Mouse (Mus musculus) regulatory T cell (primary cell): ENCODE results near the gene Gm28539.
"Not testable (repeated sequence)": the region's sequence is repeated elsewhere in the genome, so short reads cannot be mapped to it uniquely, and the experiment has no call there.

Experiments used
- in situ Hi-C: fragments of 300-600 bp; cut with MboI, MseI; formaldehyde crosslinking; loops from one replicate; pipeline ENCODE4 v1.15.1; 2025; ENCODE audit warnings: high pct_unique_total_duplicates

Gene Gm28539

DNA sequence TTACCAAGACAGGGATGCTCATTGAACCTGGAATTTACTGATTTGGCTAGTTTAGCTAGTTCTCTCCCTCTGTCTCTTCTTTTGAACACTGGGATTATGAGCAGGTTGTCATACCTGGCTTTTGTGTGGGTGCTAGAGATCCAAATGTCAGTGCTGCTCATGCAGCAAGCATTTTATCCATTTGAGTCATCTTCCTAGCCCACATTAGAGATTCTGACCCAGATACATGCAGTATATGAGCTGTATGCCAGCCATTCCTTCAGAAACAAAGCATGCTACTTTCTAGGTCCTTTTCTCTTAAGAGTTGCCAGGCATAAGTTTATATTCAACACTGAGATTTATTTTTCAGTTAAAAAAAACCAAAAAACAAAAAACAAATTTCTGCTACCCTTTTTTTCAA is 116.4 kb downstream of the Gm28539 start:
- in situ Hi-C loops, result loop anchor here (10.0 kb wide), 1 partner anchor 1332 kb away; no protein-coding TSS in a partner anchor

DNA sequence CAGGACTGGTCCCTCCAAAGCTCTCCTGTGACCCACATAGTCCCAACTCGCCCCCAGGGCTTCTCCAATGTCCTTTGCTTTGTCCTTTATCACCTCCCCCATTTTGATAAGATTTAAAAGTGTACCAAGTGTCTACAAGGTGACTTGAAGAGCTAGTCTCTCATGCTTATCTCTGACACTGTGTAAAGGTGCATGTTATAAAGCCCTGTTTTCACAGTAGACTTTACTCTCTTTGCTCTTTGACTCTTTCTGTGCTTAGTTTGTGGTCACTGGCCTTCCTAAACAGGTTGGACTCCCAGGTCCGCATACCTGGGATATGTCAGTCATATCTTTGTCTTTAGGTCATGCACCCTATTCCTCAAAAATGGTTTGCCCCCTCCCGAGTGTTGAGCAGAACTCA is 118.7 kb downstream of the Gm28539 start:
- in situ Hi-C loops, result loop anchor here (10.0 kb wide), 1 partner anchor 1330 kb away; no protein-coding TSS in a partner anchor

DNA sequence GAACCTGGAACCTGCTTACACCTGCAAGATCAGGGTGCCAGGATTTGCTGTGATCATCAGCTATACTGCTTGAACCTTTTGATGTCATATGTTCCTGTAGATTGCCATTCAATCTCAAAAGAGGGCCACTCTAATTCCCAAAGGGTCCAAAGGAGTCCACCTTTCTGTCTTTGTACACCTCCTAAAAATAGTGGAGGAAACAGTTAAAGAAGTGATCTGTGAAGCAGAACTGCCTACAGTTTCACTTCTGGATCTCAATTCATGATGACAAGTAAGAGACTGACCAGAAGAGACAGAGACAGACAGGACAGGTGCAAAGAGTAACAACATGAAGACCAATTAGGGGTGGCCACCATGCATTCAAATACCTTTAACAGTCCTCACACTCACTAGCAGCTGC is 127.1 kb downstream of the Gm28539 start:
- in situ Hi-C loops, result no loop called here

DNA sequence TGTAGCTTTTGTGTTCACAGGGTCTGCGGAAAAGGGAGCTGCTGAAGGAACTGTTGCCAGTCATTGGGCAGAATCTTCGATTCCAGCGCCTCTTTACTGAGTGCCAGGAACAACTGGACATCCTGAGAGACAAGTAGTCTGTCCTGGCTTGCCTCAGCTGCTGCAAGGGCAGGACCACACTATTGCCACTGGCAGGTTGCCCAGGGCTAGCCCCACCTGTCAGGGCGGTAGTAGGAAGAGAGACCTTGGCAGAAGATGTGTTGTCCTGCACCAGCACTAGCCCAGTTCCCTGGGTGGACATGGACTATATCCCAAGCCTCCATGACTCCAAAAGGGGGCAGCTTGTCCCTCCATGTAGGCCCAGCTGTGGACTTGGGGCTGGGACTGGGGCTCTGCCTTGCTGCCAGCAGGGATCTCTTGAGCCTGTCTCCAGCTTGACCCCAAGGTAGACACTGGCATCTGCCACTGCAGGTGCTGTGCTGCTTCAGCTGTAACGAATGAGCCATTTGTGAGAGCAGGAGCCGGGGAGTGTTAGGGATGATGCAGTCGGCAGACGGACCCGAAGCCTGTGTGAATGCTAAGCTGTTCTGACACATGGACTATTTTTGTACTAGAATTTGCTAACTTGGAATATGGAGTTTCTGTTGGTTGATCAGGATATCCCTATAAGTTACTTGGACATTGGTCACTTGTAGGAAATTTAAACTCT is 133.2 kb downstream of the Gm28539 start:
- in situ Hi-C loops, result no loop called here

DNA sequence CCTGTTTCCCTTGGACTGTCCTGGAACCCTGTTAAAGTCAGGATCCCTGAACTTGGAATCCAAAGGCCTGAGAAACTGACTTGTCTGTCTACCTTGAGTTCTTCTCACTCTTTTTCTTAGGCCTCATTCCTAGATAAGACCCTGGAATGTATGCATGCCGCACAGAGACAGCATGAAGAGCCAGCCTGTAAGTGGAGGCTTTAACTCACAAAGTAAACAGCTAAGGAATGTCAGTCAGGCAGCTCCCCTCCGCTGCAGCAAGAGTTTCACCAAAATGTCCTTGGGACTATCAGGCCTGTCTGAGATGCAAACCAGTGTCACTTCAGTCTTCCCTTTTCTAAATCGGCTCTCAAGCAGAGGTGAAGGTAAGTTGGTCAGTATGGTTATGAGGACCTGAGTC is 134.5 kb downstream of the Gm28539 start:
- in situ Hi-C loops, result no loop called here

DNA sequence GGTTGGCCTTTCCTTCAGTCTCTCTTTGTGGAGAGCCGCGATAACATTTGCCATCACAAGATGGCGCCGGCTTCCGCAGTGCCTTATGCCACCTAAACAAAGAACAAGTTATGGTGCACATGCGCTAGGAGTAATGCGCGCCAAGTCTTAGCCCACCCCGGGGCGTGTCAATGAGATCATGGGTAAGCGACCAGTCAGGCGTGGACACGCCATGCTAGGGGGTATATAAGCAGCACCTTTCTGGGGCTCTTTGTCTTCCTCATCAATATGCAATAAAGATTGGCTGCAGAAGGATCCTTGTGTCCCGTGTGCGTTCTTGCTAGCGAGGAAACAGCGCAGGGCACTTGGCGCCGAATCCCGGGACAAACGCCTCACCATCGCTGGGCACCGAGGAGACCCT is 139.3 kb downstream of the Gm28539 start:
- in situ Hi-C loops, result not testable (repeated sequence)

DNA sequence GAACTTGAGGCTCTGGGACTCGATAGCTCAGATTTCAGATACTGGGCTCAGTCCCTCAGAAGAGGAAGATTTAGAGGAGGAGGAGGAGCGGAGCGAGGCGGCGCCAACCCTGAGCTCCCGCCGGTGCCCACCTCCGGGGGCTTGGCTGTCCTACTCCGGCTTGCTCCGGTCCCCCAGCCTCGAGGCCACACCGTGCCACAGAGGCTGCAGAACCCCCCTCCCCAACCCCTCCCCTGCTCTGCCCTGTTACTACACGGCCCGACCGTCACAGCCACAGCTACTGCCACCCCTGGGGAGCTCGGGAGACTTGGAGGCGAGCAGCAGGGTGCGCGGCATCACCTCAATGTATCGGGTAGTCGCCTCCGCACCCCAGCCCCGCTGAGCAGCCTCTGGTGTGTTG is 139.9 kb downstream of the Gm28539 start:
- in situ Hi-C loops, result no loop called here

DNA sequence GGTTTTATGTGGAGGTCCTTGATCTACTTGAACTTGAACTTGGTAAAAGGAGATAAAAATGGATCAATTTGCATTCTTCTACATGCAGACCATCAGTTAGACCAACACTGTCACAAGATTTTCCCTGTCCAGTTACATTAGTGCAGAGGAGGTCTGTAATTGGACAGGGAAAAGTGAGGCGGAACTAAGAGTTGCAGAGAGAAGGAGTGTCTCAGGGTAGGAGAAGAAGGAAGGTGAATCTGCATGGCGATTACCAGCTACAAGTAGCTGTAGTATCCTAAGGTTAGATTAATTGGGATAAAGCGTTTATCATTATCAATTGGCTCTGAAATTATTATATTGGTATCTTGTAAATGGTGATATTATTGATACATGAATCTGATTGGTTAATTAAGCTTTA is 150.0 kb downstream of the Gm28539 start:
- in situ Hi-C loops, result no loop called here

DNA sequence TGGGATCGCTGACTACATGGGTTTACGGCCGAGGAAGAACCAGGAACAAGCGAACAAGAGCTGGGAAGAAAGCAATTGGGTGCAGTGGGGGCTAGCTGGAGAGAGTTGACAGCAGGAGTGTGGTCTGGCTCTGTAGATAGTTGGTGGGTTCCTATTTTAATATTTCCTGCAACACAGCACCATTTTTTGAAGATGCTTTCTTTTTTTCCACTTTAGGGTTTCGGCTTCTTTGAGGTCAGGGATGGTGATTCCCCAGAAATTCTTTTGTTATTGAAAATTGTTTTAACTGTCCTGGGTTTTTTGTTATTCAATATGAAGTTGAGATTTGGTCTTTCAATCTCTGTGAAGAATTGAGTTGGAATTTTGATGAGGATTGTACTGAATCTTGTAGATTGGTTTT is 150.5 kb downstream of the Gm28539 start:
- in situ Hi-C loops, result no loop called here

DNA sequence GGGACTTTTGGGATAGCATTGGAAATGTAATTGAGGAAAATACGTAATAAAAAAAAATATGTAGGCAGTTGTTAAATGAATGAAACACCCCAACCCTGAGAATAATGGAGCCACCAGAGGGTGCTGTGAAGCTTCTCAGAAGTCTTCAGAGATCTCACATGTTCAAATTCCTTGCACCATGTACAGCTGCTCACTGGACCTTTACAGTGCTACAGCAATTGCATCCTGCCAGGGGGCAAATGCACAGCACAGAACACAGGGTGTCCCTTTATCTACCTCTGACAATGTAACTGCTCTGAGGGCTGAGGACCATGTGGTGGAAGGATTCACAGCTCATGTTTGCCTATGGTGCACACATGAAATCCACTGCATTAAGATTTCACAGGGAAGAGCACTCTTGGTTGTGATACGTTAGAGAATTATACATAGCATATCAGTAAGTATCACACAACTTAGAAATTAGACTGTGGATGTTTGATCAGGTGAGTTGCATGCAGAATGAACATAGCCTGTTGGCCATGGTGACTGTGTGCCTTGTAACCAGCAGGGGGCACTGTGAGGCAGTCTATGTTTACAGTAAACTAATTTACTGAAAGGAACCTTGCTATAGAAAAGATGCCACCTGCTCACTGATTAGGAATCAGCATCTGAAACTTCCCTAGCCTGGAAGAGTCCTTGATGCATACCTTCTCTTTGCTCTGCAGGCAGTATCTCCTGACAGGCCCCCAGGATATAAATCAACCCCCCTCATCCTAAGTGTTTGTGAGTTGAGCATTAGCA is 166.4 kb downstream of the Gm28539 start:
- in situ Hi-C loops, result not testable (repeated sequence)

DNA sequence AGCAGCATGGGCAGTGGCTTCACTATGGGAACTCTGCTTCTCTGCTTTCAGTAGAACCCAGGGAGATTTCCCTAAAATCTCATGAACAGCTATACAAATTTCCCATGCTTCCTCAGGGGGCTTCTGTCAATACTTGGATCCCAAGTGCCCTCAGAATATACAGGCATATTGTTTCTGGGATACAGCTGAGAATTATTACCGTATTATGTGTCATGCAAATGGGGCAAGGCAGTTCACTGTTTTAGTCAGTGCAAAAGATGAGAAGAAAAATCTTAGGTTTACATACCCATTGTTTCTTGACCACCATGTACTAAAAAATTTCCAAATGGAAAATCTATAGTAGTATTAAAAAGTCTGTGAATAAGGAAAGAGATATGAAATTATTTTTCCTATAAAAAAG is 167.4 kb downstream of the Gm28539 start:
- in situ Hi-C loops, result no loop called here

DNA sequence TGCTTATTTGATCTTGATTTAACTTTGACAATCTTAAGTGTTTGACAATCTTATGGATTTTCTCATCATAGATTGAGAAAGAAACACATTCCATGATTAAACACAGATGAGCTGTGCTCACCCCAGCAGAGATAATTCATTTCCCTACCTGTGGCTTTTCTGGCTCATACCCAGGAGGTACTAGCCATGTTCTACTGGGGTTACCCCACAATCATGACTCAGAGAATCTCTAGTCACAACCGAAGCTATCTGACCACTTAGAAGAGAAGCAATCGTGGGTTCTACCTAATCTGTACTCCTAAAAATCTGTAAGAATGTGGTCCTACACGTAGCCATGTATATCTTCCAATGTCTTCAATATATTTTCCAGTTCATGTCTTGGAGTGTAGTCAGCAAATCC is 168.9 kb downstream of the Gm28539 start:
- in situ Hi-C loops, result no loop called here
